Mouse (Mus musculus) kidney, postnatal 10 days (tissue): ENCODE measurements around the gene Gstt1.

Source experiments
- DNase-seq: peaks from one replicate; pipeline ENCODE4 v3.0.0; 2021; ENCODE audit warnings: mixed read lengths

Gstt1 gene

GRCm38 (mm10) chr10:75763682-75764518 is 34.5 kb downstream of the Gstt1 start, which contains the start of gene Cabin1:
Cabin1 (minus strand) TSS chr10:75764341.
- DNase-seq, result peak; percentile 98

DNA sequence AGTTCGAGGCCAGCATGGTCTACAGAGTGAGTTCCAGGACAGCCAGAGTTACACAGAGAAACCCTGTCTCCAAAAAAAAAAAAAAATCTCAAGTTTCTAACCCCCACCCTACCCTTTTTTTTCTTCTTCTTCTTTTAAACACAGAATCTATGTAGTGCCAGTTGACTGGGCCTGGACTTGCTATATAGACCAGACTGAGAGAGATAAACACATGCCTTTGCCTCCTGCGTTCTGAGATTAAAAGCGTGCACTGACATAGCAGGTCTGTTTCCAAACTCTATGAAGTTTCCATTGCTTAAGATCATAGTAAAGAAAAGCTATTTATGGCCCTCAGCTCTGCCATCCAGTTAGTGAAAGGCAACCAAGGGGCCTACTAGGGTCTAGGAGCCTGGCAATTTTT is 36.0 kb downstream of the Gstt1 start:
- no peak for DNase-seq

DNA sequence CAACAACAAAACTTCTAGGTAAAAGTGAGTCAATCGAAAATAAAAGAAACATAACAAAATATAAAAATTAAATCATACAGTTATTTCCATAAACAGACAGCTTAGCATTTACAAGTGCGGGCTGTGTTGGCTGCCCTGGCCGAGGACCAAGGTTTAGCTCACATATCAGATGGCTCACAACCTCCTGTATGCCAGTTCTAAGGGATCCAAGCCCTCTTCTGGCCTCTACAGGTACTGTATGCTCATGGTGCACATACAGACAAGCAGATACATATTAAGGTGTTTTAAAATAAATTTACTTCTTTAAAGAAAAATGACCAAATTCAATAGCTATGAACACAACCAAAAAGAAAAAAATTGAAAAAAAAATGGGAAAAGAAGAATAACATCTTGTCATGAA is 38.1 kb downstream of the Gstt1 start:
- no peak for DNase-seq

DNA sequence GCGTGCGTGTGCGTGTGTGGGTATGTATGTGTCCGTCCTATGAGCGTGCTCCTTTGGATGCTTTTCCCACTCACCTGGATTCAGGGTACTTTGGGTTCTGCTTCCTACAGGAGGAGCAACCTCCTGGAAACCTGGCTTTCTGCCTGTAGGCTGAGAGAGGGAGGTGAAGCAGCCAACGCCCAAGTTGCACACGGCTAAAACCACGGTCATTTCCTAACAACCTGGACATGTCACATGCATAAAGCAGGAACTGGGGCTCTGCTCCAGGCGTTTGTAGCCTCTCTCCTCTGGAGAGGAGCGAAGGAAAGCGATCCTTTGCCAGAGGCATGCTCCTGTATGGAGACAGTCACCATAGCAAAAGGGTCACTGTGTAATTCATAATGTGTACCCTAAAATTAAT is 41.7 kb downstream of the Gstt1 start:
- no peak for DNase-seq

- DNase-seq, result peak; percentile 92
These were observed 54.4 kb downstream of the Gstt1 start for GRCm38 (mm10) chr10:75744017-75744416.

DNA sequence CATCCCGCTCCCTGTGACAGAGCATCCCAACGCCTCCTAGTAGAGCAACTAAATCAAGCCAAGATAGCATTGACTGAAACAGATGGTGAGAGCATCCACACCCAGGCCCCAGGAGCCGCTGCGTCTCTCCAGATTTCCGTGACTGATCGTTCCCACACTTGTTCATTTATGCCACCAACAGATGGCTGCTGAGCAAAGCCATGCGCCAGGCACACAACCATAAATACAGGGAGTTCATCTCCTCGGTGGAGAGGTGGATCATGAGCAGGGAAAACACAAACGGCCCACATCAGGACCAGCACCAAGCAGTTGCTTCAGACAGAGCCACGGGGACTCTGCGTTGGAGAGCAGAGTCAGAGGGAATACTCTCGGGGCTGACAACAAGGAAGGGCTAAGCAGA is 55.0 kb downstream of the Gstt1 start:
- no peak for DNase-seq

DNA sequence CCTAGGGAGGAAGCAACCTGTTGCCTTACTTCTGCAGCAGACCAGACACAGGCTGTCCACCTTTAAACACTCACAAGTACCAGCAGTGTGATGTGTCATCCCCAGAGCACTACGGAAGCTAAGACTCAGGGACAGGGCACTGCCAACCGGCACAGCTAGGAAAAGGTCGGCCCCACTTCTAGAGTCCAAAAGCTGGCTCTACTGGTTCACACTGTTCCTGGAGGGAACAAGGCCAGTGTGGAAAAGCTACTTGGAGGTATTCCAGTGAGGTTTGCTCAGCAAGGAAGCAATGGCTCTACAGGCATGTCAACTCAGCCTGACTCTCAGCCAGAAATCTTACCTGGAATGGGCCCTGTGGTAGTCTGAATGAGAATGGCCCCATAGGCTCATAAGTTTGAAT is 57.5 kb downstream of the Gstt1 start:
- DNase-seq, result no peak
